Mouse (Mus musculus): ENCODE results near the gene Hoxd8.

- TF ChIP-seq CTCF (IDR thresholded peaks at IDR 0.05; ENCODE audit: borderline replicate concordance, control insufficient read depth, extremely low read depth, insufficient read depth, low read length, poor library complexity): no peak
- no peak for TF ChIP-seq POLR2A (IDR thresholded peaks at IDR 0.05; ENCODE audit: control insufficient read depth, extremely low read depth, insufficient read depth, low read length, poor library complexity)
Observed at GRCm38 (mm10) chr2:74726551-74726950, 22.1 kb downstream of the Hoxd8 start, which contains the start of gene Gm28230.
